Mouse (Mus musculus) ES-Bruce4 (cell line): ENCODE measurements at regions not wholly inside any gene's neighbourhood (a gene's known extent, or its start where the extent isn't known, plus 50 kb on each side); places are given as distances from the start of the nearest gene placed in this dataset.

Experiments
- H3K27ac ChIP-seq: 2 replicates; pipeline ENCODE4 v1.5.1; 2012; ENCODE audit warnings: low read length, inconsistent platforms; ENCODE audit not compliant: insufficient read depth
- H3K27me3 ChIP-seq: 2 replicates; pipeline ENCODE4 v1.6.1; 2012; ENCODE audit warnings: mild to moderate bottlenecking, low read length, inconsistent platforms; ENCODE audit not compliant: control insufficient read depth, poor library complexity, insufficient read depth, severe bottlenecking
- H3K36me3 ChIP-seq: 2 replicates; pipeline ENCODE4 v1.6.1; 2012; ENCODE audit warnings: inconsistent platforms, mild to moderate bottlenecking, low read length, moderate library complexity; ENCODE audit not compliant: control insufficient read depth, poor library complexity, insufficient read depth, severe bottlenecking
- H3K4me1 ChIP-seq: one replicate; pipeline ENCODE4 v1.8.1; 2011; ENCODE audit warnings: low read length; ENCODE audit not compliant: control insufficient read depth, insufficient read depth
- H3K4me3 ChIP-seq: 2 replicates; pipeline ENCODE4 v1.5.1; 2011; ENCODE audit warnings: low read depth, mild to moderate bottlenecking, low read length
- H3K9ac ChIP-seq: 2 replicates; pipeline ENCODE4 v1.6.1; 2012; ENCODE audit warnings: low read depth, mild to moderate bottlenecking, inconsistent platforms; ENCODE audit not compliant: poor library complexity, severe bottlenecking
- H3K9me3 ChIP-seq: replicated peaks from 2 replicates; pipeline ENCODE4 v1.6.1; 2012; ENCODE audit warnings: mild to moderate bottlenecking, low read length, inconsistent platforms; ENCODE audit not compliant: control insufficient read depth, poor library complexity, insufficient read depth, severe bottlenecking
- CTCF ChIP-seq: IDR thresholded peaks from one replicate; pipeline ENCODE4 v1.8.1; 2011; ENCODE audit warnings: low read depth, low read length
- EP300 ChIP-seq: IDR thresholded peaks from 2 replicates; pipeline ENCODE4 v1.6.1; 2011; ENCODE audit warnings: low read depth, low read length; ENCODE audit not compliant: insufficient read depth
- POLR2A ChIP-seq: IDR thresholded peaks from one replicate; pipeline ENCODE4 v1.8.1; 2011; ENCODE audit warnings: low read length; ENCODE audit not compliant: insufficient read depth

DNA sequence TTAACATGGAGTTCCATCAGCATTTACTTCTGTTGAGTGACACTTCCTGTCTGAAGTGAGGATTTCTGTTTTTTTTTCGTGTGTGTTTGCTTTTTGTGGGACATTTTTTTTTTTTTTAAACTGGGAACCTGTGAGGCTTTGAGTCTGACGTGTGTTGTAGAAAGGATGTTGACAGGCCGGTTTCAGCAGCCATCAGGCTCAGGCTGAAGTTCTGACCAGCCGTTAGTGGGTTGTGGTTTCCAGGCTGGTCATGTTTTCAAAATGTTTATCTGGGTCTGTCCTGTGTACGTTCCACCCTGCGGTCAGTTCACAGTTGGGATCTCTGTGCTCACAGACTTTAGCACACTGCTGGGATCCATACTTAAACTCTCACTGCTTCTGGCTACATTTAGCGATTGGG is 125.0 kb upstream of the Cox10 start:
- no peaks in the 10 kb centered on the region for H3K27me3 ChIP-seq

DNA sequence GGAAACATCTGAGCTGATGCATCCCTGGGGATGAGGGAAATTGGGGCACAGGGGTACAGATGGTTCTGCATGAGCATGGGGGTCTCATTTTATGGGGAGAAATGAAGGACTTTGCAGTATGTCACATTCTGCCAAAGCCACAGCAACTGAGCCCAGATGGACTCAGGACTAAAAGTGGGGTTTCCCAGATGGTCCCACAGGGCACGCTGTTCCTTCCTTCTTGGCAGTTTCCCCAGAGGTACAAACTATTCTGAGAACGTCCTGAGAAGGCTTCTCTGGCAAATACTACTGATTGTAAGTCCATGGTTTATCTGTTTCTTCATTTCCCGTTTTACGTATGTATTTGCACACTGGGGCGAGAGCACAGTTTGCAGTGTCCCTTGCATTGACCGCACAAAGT is 121.6 kb upstream of the Cox10 start:
- TF ChIP-seq CTCF (no peak), EP300 (no peak)
- H3K27ac ChIP-seq, result no peak overlapping the region
- no peaks in the 10 kb centered on the region for H3K9me3 ChIP-seq
- H3K36me3 ChIP-seq, result no peaks in the 10 kb centered on the region; the same call in 1 of the 2 replicates
- H3K4me3 ChIP-seq, result no peak overlapping the region
- no peak overlapping the region for H3K9ac ChIP-seq
- H3K4me1 ChIP-seq, result no peaks in the 10 kb centered on the region
- H3K27me3 ChIP-seq, result no peaks in the 10 kb centered on the region

More for the DNA sequence above, 125.0 kb upstream of the Cox10 start:
- H3K4me3 ChIP-seq, result no peak overlapping the region
- H3K27ac ChIP-seq, result no peak overlapping the region
- no peak overlapping the region for H3K9ac ChIP-seq
- TF ChIP-seq EP300 (no peak), POLR2A (no peak), CTCF (no peak)
- no peaks in the 10 kb centered on the region for H3K36me3 ChIP-seq
- H3K4me1 ChIP-seq, result no peaks in the 10 kb centered on the region
- no peaks in the 10 kb centered on the region for H3K9me3 ChIP-seq

DNA sequence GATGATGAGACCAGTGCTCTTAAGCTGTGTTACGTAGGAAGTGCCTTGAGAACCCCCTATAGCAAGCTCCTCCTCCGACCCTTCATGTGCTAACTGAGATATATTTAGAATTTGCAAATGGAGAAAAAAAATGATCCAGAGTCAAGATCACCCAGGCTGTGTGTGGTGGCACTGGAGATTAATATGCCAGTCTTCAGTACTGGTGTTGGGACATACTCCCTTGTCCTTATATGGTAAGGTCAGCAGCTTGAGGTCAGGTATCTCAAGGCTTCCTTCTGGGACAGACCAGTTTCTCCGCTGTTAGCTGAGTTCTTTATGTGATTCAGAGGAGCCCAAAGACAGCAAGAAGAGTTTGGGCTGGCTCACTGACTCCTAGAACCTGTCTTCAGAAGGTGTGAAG is 116.0 kb upstream of the Cox10 start:
- H3K4me3 ChIP-seq, result no peak overlapping the region
- no peaks in the 10 kb centered on the region; the same call in 1 of the 2 replicates for H3K36me3 ChIP-seq
- no peak overlapping the region for H3K9ac ChIP-seq
- no peak overlapping the region for H3K27ac ChIP-seq
- H3K4me1 ChIP-seq, result no peaks in the 10 kb centered on the region
- TF ChIP-seq POLR2A (no peak), CTCF (no peak), EP300 (no peak)
- H3K27me3 ChIP-seq, result no peaks in the 10 kb centered on the region
- no peaks in the 10 kb centered on the region for H3K9me3 ChIP-seq

DNA sequence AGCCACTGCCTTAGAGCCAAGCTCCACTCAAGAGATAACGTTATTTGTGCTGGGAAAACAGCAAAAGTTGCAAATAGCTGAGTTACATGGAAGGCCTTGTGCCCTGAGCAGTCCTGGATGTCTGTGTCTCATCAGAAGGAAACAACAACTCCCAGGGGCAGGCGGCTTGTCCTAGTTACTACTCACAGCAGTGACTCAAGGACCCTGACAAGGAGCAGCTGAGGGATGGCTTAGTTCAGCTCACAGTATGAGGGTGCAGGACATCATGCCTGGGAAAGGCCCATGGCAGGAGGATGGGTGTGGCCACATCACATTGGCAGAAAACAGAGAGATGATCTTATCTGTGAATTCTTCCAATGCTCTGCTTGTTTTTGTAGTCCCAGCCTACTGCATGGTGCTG is 109.4 kb upstream of the Cox10 start:
- Histone ChIP-seq H3K27ac (no peak overlapping the region), H3K4me3 (no peak overlapping the region), H3K4me1 (no peaks in the 10 kb centered on the region), H3K9me3 (no peaks in the 10 kb centered on the region), H3K36me3 (no peaks in the 10 kb centered on the region), H3K27me3 (no peaks in the 10 kb centered on the region), H3K9ac (no peak overlapping the region)
- TF ChIP-seq EP300 (no peak), POLR2A (no peak), CTCF (no peak)

DNA sequence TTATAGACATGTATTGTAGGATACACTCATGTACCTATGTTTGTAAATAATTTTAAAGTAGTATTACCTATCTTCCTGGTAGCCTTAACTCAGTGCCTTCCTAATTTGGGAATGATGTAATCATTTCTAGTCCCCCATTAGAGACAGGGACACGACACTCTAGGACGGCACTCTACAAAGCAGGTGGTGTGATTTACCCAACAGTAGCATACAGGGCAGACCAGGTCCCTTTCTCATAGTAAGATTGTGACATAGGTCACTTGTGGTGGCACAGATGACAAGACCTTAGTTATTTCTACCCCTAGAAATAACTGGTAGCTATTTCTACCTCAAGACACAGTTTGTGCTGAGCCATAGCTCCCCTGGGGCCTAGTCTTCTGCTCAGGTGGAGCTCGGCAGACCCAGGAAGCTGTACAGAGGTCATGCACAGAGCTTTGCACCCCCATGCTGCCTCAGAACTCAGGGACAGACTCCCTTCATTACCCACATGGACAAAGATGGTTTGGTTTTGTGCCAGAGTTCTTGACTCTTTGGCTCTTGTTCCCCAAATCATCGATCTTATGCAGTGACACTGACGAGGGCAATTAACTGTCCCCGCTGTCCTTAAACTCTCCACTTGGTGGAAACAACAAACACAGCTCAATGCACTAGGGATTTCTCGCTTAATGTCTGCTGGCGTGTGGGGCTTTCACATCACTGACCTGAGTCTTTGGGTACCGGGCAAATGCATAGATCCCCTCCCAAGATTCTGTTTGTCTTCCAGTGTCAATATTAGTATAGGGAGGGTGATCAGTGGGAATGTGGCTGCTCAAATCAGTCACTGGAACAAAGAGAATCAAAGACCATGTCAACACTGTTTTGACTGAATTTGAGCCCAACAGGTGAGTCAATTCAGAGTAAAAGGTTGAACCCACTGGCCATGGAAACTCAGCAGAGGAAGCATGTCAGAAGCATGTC is 108.5 kb upstream of the Cox10 start:
- no peaks in the 10 kb centered on the region for H3K27me3 ChIP-seq
- H3K4me3 ChIP-seq, result no peak overlapping the region
- H3K4me1 ChIP-seq, result no peaks in the 10 kb centered on the region
- no peak overlapping the region for H3K9ac ChIP-seq
- H3K9me3 ChIP-seq, result no peaks in the 10 kb centered on the region
- no peak overlapping the region for H3K27ac ChIP-seq
- no peak for TF ChIP-seq CTCF
- TF ChIP-seq EP300, result no peak
- TF ChIP-seq POLR2A, result no peak
- no peaks in the 10 kb centered on the region for H3K36me3 ChIP-seq

- H3K4me1 ChIP-seq, result no peaks in the 10 kb centered on the region
- no peak overlapping the region for H3K9ac ChIP-seq
- H3K9me3 ChIP-seq, result no peaks in the 10 kb centered on the region
- no peaks in the 10 kb centered on the region for H3K27me3 ChIP-seq
- no peak overlapping the region for H3K27ac ChIP-seq
- no peak overlapping the region for H3K4me3 ChIP-seq
- H3K36me3 ChIP-seq, result no peaks in the 10 kb centered on the region
- TF ChIP-seq CTCF (no peak), EP300 (no peak), POLR2A (no peak)
Observed at GRCm38 (mm10) chr11:64187007-64187406, 107.7 kb upstream of the Cox10 start.
